Comparison of ENCODE assay signal across 13 mouse cellular contexts in the genomic region with DNA sequence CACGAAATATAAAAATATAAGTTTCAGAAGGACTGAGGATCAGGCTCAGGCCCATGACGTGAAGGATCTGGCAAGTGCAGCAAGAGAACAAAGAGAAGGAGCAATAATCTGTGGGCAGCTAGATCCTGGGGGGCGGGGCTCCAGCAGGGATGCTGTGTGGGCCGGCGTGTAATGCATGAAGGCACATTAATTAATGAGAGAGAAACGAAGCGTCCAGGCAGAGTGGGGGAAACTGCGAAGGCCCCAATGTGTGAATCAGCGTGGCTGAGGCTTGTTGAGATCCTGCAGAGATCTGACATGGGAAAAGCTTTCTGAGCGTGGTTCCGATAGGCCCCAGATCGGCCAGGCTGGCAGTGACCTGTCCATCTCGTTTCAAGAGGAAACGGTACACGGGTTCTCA.
DNase-seq lines count a peak whose midpoint lies in the region; ATAC-seq and TF ChIP-seq lines count a peak whose summit lies in the region.
"Had no signal": no experiment of that assay in that cellular context is flagged by ENCODE, and none has a peak within 500 bp of the region (broad histone marks: within the 10 kb centered on the region; RNA-seq: fewer than 3 reads in every experiment).

No protein-coding gene starts in this region.

- WGBS in heart, adult 2 months: 87% methylated on average over 15 of the region's 15 CpGs
- 67% methylated on average over 15 of the region's 15 CpGs for WGBS in neural tube, embryonic 12.5 days
- 42% methylated on average over 15 of the region's 15 CpGs for WGBS in hindbrain, embryonic 16.5 days

- no peaks in the 10 kb centered on the region for H3K36me3 ChIP-seq in heart, adult 2 months (ENCODE audit: control insufficient read depth, insufficient read depth, low read length)
- H3K36me3 ChIP-seq in neural tube, embryonic 12.5 days: no peaks in the 10 kb centered on the region
- H3K36me3 ChIP-seq in hindbrain, embryonic 16.5 days (ENCODE audit: control insufficient read depth, insufficient read depth, low read length): no peaks in the 10 kb centered on the region
- H3K36me3 ChIP-seq: intestine, embryonic 15.5 days; liver, embryonic 12.5 days; stomach, embryonic 15.5 days had no signal

- H3K4me2 ChIP-seq in neural tube, embryonic 12.5 days (replicated peaks): no peak overlapping the region
- H3K4me2 ChIP-seq in hindbrain, embryonic 16.5 days (ENCODE audit: low read length): no peak overlapping the region
- H3K4me2 ChIP-seq: intestine, embryonic 15.5 days; liver, embryonic 12.5 days; stomach, embryonic 15.5 days had no signal

- H3K4me1 ChIP-seq in heart, adult 2 months (ENCODE audit: control insufficient read depth, insufficient read depth, low read length): no peaks in the 10 kb centered on the region
- no peaks in the 10 kb centered on the region for H3K4me1 ChIP-seq in neural tube, embryonic 12.5 days
- H3K4me1 ChIP-seq in hindbrain, embryonic 16.5 days (ENCODE audit: control insufficient read depth, insufficient read depth, low read depth, low read length): no peaks in the 10 kb centered on the region
- H3K4me1 ChIP-seq: intestine, embryonic 15.5 days; liver, embryonic 12.5 days; stomach, embryonic 15.5 days had no signal

- no peaks in the 10 kb centered on the region for H3K79me2 ChIP-seq in heart, adult 2 months (replicated peaks; ENCODE audit: control insufficient read depth, insufficient read depth, low read length)

- no peak overlapping the region for H3K27ac ChIP-seq in heart, adult 2 months
- no peak overlapping the region for H3K27ac ChIP-seq in neural tube, embryonic 12.5 days
- no peak overlapping the region for H3K27ac ChIP-seq in hindbrain, embryonic 16.5 days (ENCODE audit: low read depth, low read length)
- H3K27ac ChIP-seq: gastrocnemius, adult 2 months; intestine, embryonic 15.5 days; liver, embryonic 12.5 days; stomach, embryonic 15.5 days had no signal

- intact Hi-C loops in heart, adult 2 months (cut with DNase I): no loop called here

- TF ChIP-seq POLR2A in heart, adult 2 months (IDR thresholded peaks at IDR 0.05; ENCODE audit: insufficient read depth, low read depth, low read length): no peak

- ATAC-seq in neural tube, embryonic 12.5 days (ENCODE audit: low FRiP score, low read depth): peak; percentile 68; the same call in 1 of the 2 replicates
- peak; percentile 68 for ATAC-seq in hindbrain, embryonic 16.5 days
- ATAC-seq: intestine, embryonic 15.5 days; liver, embryonic 12.5 days had no signal

- H3K27me3 ChIP-seq in heart, adult 2 months (ENCODE audit: control insufficient read depth, insufficient read depth, low read length): no peaks in the 10 kb centered on the region
- no peaks in the 10 kb centered on the region for H3K27me3 ChIP-seq in neural tube, embryonic 12.5 days (replicated peaks)
- no peaks in the 10 kb centered on the region for H3K27me3 ChIP-seq in hindbrain, embryonic 16.5 days (replicated peaks; ENCODE audit: control insufficient read depth, insufficient read depth, low read length)
- H3K27me3 ChIP-seq: intestine, embryonic 15.5 days; liver, embryonic 12.5 days; stomach, embryonic 15.5 days had no signal

- H3K4me3 ChIP-seq in heart, adult 2 months: no peak overlapping the region
- no peak overlapping the region for H3K4me3 ChIP-seq in neural tube, embryonic 12.5 days
- H3K4me3 ChIP-seq in hindbrain, embryonic 16.5 days (ENCODE audit: low read length): no peak overlapping the region
- H3K4me3 ChIP-seq: gastrocnemius, adult 2 months; intestine, embryonic 15.5 days; liver, embryonic 12.5 days; stomach, embryonic 15.5 days had no signal

- DNase-seq in heart, adult 11 months: peak; percentile 68
- no peak for DNase-seq in heart, adult 2 months
- no peak for DNase-seq in neural tube, embryonic 10.5 days (ENCODE audit: extremely low spot score, low spot score)
- DNase-seq in retina, postnatal 1 day: peak; percentile 88
- no peak for DNase-seq in adrenal gland, postnatal 25 days
- DNase-seq in MN1 (ENCODE audit: low spot score): no peak
- DNase-seq: gastrocnemius, adult 2 months; thymus, postnatal 25 days had no signal

- no peak overlapping the region for H3K9ac ChIP-seq in heart, adult 2 months (ENCODE audit: low read depth, low read length)
- H3K9ac ChIP-seq in neural tube, embryonic 12.5 days: no peak overlapping the region
- H3K9ac ChIP-seq in hindbrain, embryonic 16.5 days (ENCODE audit: low read depth, low read length): no peak overlapping the region
- H3K9ac ChIP-seq: intestine, embryonic 15.5 days; liver, embryonic 12.5 days; stomach, embryonic 15.5 days had no signal

- H3K9me3 ChIP-seq in neural tube, embryonic 12.5 days: no peaks in the 10 kb centered on the region
- no peaks in the 10 kb centered on the region for H3K9me3 ChIP-seq in hindbrain, embryonic 16.5 days (ENCODE audit: control insufficient read depth, low read length)
- H3K9me3 ChIP-seq: intestine, embryonic 15.5 days; liver, embryonic 12.5 days; stomach, embryonic 15.5 days had no signal

- TF ChIP-seq CTCF in heart, adult 2 months (IDR thresholded peaks at IDR 0.05): no peak

- TF ChIP-seq EP300 in heart, adult 2 months (IDR thresholded peaks at IDR 0.05; ENCODE audit: insufficient read depth, low read depth, low read length): no peak

Comparison
In these comparisons a context has a peak if more than half of its experiments do, and no peak if none do; other contexts are left out.
1. DNase-seq: peak in heart, adult 11 months (single experiment) and retina, postnatal 1 day (single experiment); none in heart, adult 2 months (0 of 2), neural tube, embryonic 10.5 days (single experiment), adrenal gland, postnatal 25 days (single experiment) and MN1 (single experiment).